Mouse (Mus musculus) forebrain, embryonic 11.5 days (tissue): ENCODE data around the gene Muc4. TPM values are rescaled to one million over a fixed set of nuclear protein-coding genes. Genes with fewer than 3 reads are reported as not detected.

Experiments used
- ATAC-seq: fragments of 200-750 bp; cut with Nextera tagmentation; replicated peaks from 2 replicates; pipeline ENCODE4 v1.8.0; 2017; ENCODE audit warnings: moderate TSS enrichment; ENCODE audit not compliant: low FRiP score
- DNase-seq: peaks from one replicate; pipeline ENCODE4 v3.0.0-alpha.2; 2017; ENCODE audit warnings: low spot score
- H3K27ac ChIP-seq: fragments of 300-500 bp; sonication (generic); 2 replicates; pipeline ENCODE4 v1.5.1; 2014; ENCODE audit warnings: low read depth, low read length
- H3K27me3 ChIP-seq: fragments of 300-500 bp; sonication (generic); 2 replicates; pipeline ENCODE4 v1.6.1; 2014; ENCODE audit warnings: mild to moderate bottlenecking, low read length, mixed read lengths; ENCODE audit not compliant: control insufficient read depth, insufficient read depth
- H3K36me3 ChIP-seq: fragments of 300-500 bp; sonication (generic); 2 replicates; pipeline ENCODE4 v1.6.1; 2014; ENCODE audit warnings: mild to moderate bottlenecking, low read length, moderate library complexity, mixed read lengths; ENCODE audit not compliant: control insufficient read depth, insufficient read depth
- H3K4me1 ChIP-seq: fragments of 300-500 bp; sonication (generic); replicated peaks from 2 replicates; pipeline ENCODE4 v1.6.1; 2014; ENCODE audit warnings: low read length, mixed read lengths; ENCODE audit not compliant: control insufficient read depth, insufficient read depth
- H3K4me2 ChIP-seq: fragments of 300-500 bp; sonication (generic); 2 replicates; pipeline ENCODE4 v1.6.1; 2014; ENCODE audit warnings: low read depth, mild to moderate bottlenecking, low read length, moderate library complexity, mixed read lengths; ENCODE audit not compliant: severe bottlenecking
- H3K4me3 ChIP-seq: fragments of 300-500 bp; sonication (generic); 2 replicates; pipeline ENCODE4 v1.5.1; 2014; ENCODE audit warnings: low read depth, low read length
- H3K9ac ChIP-seq: fragments of 300-500 bp; sonication (generic); 2 replicates; pipeline ENCODE4 v1.6.1; 2014; ENCODE audit warnings: low read length
- H3K9me3 ChIP-seq: fragments of 300-500 bp; sonication (generic); 2 replicates; pipeline ENCODE4 v1.6.1; 2016; ENCODE audit warnings: low read length, mixed read lengths; ENCODE audit not compliant: control insufficient read depth
- WGBS: fragments of 180-500 bp; shearing (Covaris S2); extraction: QIAGEN DNeasy Blood & Tissue Kit; methylation state at CpG from one replicate; pipeline ENCODE4 v1.1.7; 2014; 5-methylcytosine and 5-hydroxymethylcytosine counted together
- polyA plus RNA-seq: library from polyadenylated mRNA; unstranded; fragments of >200 nt; fragmentation: Nextera tagmentation; extraction: Ambion mirVana; gene quantifications from 2 replicates; pipeline ENCODE4 v1.2.1, GENCODE M21; 2014

Gene Muc4
- polyA plus RNA-seq, 1 experiment from 2014 or later = 0.12 TPM

- H3K36me3 ChIP-seq = peaks cover 10% of the 10 kb centered on the region; the same call in 1 of the 2 replicates
- ATAC-seq (no peak), DNase-seq (no peak)
- H3K27ac ChIP-seq = no peak overlapping the region
- H3K4me3 ChIP-seq = no peak overlapping the region
- WGBS = 89% methylated on average over 12 of the region's 12 CpGs
- H3K9ac ChIP-seq = no peak overlapping the region
- H3K27me3 ChIP-seq = no peaks in the 10 kb centered on the region
- H3K4me2 ChIP-seq = no peak overlapping the region
- no peaks in the 10 kb centered on the region for H3K9me3 ChIP-seq
- H3K4me1 ChIP-seq = no peaks in the 10 kb centered on the region
These were observed 89.7 kb downstream of the Muc4 start for GRCm38 (mm10) chr16:32825380-32825779.

GRCm38 (mm10) chr16:32826521-32826920 lies 90.8 kb downstream of the Muc4 start:
- no peak for ATAC-seq
- Histone ChIP-seq H3K36me3 (peaks cover 10% of the 10 kb centered on the region; the same call in 1 of the 2 replicates), H3K27me3 (no peaks in the 10 kb centered on the region), H3K9me3 (no peaks in the 10 kb centered on the region), H3K9ac (no peak overlapping the region), H3K4me2 (no peak overlapping the region), H3K4me1 (no peaks in the 10 kb centered on the region), H3K4me3 (no peak overlapping the region), H3K27ac (no peak overlapping the region)
- DNase-seq = no peak
- 96% methylated on average over 11 of the region's 11 CpGs for WGBS

GRCm38 (mm10) chr16:32829104-32829503 lies 93.4 kb downstream of the Muc4 start:
- ATAC-seq (no peak), DNase-seq (no peak)
- 93% methylated on average over 11 of the region's 11 CpGs for WGBS
- Histone ChIP-seq H3K9me3 (no peaks in the 10 kb centered on the region), H3K4me2 (no peak overlapping the region), H3K4me1 (no peaks in the 10 kb centered on the region), H3K4me3 (no peak overlapping the region), H3K27ac (no peak overlapping the region), H3K36me3 (peaks cover 9% of the 10 kb centered on the region; the same call in 1 of the 2 replicates), H3K27me3 (no peaks in the 10 kb centered on the region), H3K9ac (no peak overlapping the region)

- Histone ChIP-seq H3K4me1 (no peaks in the 10 kb centered on the region), H3K4me3 (no peak overlapping the region), H3K4me2 (no peak overlapping the region), H3K9me3 (no peaks in the 10 kb centered on the region), H3K27ac (no peak overlapping the region), H3K9ac (no peak overlapping the region), H3K27me3 (no peaks in the 10 kb centered on the region), H3K36me3 (peaks cover 1% of the 10 kb centered on the region; the same call in 1 of the 2 replicates)
- WGBS = 84% methylated on average over 4 of the region's 4 CpGs
- DNase-seq (no peak), ATAC-seq (no peak)
These were observed 95.8 kb downstream of the Muc4 start for GRCm38 (mm10) chr16:32831501-32831900.

Other genes starting within 250 kb of the Muc4 start
- 0.23 and 0.29 TPM in 2 replicates for gene Slc51a, start 248.0 kb upstream of the Muc4 start, polyA plus RNA-seq
- not detected in 2 replicates for gene Zdhhc19, start 239.6 kb upstream of the Muc4 start, polyA plus RNA-seq
- gene Tfrc, start 127.0 kb upstream of the Muc4 start, polyA plus RNA-seq = 68.4 and 73.6 TPM in 2 replicates
- 11.2 and 12.1 TPM in 2 replicates for gene Tnk2, start 92.0 kb upstream of the Muc4 start, polyA plus RNA-seq
- not detected in 2 replicates for gene Muc20, start 61.5 kb downstream of the Muc4 start, polyA plus RNA-seq
- gene Smbd1, start 74.6 kb downstream of the Muc4 start, polyA plus RNA-seq = not detected in 2 replicates
- gene Fyttd1, start 141.6 kb downstream of the Muc4 start, polyA plus RNA-seq = 110 and 118 TPM in 2 replicates
- 18.6 and 21.7 TPM in 2 replicates for gene Rubcn, start 141.9 kb downstream of the Muc4 start, polyA plus RNA-seq
- gene Lrch3, start 178.2 kb downstream of the Muc4 start, polyA plus RNA-seq = 38.1 and 39.1 TPM in 2 replicates